Mouse (Mus musculus) heart, adult 9 months (tissue): Measurements from ENCODE around the gene Clca3a1.
A peak's percentile ranks its signal among the peaks of the same experiment; 100 is the strongest.

Experiments
- DNase-seq, 2 experiments: peaks; one replicate each; pipeline ENCODE4 v3.0.0; 2022; ENCODE audit warnings: low spot score in 2 of 2

The Clca3a1 gene

DNA sequence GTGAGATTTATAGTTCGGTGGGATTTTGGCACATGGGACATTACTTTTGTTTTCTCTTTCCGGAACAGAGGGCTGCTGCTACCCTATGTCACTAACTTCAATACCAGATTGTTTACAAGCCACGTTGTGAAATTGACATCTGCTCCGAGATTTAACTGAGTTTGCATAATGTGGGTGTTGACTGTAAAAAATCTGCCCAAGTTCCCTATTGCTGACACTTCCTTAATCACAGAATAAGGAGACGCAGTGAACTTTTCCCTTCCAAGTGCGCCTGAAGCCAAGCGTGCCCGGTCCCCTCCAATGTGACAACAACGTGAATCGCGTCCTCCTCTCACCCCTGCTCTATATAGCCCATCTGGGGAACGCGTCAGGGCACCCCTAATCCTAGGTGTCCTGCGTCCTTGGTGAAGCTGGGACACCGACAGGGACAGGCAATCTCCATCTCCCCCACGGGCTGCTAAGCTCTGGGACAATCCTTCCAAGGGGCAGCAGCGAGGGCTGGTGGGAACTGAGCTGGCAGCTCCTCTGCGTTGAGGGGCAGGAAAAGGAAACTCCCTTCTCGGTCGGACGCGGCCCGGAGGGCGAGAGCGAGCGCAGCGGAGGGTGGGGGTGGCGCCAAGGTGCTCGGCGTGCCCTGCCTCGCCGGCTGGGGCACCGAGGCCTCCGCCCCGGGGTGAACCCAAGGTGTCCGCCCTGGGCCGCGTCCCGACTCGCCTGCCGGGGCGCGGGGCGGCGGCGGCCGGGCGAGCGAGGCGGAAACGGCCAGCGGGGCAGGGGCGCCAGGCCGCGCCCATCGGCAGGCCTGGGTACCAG, 41.5 kb downstream of the Clca3a1 start:
- DNase-seq, result peak; percentile 67 to 74

DNA sequence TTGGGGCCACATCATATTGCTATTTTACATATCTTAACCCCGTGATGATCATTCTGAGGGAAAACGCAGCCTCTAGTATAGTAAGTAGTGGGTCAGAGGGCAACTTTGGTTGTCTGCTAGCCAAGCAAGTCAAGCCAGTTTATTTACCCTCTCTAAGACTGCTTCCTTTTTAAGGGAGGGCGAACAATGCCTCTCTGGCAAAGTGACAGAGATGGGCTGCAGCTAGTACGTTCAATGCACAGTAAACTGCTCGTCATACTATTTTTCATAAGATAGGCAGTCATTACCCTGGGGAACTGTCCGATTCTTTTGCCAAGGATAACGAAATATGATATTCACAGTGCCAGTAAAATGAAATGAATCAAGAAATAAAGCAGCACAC, 42.1 kb downstream of the Clca3a1 start:
- peak; percentile 58 to 63 for DNase-seq

DNA sequence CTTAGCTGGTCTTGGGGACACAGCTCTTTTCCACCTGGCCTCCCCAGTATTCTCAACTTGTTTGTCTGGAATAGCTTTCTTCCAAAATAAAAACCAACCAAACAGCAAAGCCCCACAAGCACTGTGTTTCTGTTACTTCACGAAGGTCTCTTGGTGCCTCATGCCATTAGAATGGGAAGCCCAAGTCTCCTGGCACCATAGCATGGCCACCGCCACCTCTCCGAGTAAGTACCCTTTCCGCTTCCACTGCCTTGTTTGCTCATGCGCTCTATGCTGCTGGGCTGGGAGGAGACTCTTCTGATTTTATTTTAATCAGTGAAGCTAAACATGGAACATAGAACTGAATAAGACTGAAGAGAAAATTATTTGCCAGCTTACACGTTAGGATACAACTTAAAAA, 42.9 kb downstream of the Clca3a1 start:
- no peak for DNase-seq

DNA sequence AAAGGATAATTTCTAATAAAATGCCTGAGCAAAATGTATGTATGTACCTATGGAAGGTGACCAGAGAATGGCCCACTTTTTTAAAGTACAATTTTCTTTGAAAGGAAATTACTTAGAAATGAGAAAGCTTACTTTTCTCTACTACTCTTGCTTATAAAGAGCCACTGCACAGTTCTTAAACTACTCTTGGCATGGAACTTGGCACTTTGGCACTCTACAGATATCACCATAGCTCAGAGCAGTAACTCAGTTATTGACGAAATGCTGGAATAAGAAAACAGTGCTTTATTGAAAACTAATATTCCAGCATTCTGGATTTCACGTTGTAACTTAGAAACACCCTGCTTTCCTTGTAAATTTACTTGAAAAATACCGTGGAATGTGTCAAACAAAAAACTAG, 43.7 kb downstream of the Clca3a1 start:
- DNase-seq, result no peak

DNA sequence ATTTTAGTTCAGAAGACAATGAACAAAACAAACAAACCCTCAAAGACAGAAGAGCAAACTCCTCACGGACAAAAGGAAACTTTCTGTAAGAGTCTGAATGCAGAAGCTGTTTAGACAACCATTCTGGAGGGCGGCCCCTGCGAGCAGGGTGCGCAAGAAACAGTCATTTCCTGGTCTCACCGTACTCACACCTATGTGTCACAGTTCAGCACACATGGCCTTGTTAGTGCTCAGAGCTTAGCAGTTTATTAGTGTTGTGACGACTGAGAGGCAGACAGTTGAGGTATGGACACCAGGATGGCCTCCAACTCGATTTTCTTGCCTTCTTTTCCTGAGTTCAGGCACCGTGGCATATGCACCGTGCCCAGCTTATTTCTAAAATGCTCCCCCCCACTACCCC, 44.9 kb downstream of the Clca3a1 start:
- no peak for DNase-seq

DNA sequence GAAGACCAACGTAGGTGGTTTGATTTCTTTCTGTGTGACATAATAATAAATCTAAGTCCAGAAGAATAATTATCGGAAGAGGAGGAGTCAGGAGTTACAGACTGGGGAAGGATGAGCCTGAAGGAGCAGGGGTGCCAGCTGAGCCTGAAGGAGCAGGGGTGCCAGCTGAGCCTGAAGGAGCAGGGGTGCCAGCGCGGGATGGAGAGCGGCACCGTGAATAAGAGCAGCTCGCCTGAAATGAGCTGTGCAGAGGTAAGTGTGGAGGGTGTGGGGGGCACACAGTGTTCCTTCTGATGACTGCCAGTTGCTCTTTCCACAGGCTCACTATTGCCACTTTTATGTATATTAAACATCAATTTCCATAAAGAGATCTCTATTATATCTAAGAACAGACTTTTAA, 45.7 kb downstream of the Clca3a1 start:
- no peak for DNase-seq

DNA sequence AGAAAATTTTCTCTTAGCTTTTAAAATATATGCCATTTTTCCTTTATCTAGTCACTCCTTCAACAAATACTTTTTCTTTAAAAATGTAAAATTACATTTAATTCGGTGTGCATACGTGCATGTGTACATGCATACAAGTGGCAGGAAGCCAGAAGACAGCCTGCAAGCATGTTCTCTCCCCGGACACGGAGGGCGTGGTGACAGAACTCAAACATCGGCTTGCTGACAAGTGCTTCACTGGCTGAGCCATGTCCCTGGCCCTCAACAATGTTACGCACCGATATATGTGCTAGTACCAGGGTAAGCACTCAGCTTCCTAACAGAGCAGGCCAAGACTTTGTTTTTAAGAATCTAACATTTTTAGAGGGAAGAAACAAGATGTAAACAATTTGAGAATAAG, 46.2 kb downstream of the Clca3a1 start:
- DNase-seq, result peak in 1 of 2 experiments; percentile 37

DNA sequence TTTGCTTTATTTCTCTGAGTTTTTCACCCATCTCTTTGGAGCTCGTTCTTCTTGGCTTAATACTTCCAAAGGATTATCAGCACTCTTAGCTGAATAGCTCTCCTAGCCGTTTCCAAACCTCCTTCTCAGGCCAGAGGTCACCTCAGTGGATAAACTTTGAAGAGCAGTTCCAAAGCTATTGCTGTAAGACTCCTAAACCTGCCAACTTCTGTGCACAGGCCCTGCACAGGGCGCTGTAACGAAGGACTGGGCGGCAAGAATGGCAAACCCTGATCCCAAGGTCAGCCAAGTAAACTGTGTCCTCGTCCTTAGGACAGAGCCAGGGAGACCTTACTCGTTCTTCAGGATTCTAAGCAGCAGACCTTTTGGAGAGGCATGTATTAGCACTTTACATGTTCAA, 46.7 kb downstream of the Clca3a1 start:
- peak; percentile 46 to 63 for DNase-seq

DNA sequence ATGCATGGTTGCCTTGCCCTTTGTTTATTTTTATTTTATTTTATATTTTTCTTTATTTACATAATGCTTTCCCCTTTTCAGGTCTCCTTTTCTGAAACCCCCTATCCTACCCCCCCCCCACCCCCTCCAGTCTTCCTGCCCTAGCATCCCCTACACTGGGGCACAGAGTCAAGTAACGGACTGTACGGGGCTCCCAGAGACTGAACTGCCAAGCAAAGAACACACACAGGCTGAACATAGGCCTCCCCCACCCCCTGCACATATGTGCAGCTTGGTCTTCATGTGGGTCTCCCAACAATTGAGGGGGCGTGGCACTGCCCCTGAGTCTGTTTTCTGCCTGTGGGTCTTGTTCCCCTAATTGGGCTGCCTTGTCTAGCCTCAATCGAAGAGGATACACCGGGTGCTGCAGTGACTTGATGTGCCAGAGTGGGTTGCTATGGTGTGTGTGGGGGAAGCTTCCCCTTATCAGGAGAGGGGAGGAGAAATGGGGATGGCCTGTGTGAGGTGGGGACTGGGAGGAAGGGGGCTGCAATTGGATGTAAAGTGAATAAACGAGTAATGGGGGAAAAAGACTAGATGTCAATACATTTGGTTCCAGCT, 49.1 kb downstream of the Clca3a1 start:
- no peak for DNase-seq

DNA sequence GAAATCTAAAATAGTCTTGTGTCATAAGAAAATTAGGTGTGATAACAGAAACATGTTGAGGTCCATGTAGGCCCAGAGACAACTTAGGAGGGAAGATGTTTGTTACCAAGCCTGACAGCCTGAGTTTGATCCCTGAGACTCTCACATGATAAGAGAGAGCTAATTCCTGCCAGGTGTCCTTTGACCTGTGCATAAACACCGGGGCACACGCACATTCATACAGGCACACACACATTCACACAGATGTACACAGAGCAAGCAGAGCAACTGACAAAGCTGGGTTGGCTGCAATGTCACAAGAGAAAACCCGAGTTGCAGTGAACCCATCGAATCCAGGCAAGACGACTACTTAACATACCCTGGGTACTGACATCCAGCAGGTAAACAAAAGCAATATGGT, 52.2 kb downstream of the Clca3a1 start:
- DNase-seq, result no peak

DNA sequence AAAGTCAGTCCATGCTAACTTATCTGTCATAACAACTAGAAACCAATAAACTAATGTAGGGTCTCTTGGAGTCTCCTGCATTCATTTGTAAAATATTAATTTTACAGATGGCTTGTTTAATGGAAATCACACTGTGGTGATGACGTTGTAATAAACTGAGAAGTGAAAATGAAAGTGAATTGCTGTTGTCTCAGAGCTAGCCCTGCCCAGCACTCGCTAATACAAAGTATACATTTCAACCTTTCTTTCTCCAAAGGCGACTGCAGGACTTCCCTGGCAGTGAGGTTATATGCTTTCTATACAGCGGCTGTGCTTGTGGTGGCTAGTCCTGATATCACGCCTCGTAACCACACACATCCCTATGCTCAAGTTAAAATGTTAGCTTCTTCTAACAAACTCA, 56.8 kb downstream of the Clca3a1 start:
- no peak for DNase-seq

DNA sequence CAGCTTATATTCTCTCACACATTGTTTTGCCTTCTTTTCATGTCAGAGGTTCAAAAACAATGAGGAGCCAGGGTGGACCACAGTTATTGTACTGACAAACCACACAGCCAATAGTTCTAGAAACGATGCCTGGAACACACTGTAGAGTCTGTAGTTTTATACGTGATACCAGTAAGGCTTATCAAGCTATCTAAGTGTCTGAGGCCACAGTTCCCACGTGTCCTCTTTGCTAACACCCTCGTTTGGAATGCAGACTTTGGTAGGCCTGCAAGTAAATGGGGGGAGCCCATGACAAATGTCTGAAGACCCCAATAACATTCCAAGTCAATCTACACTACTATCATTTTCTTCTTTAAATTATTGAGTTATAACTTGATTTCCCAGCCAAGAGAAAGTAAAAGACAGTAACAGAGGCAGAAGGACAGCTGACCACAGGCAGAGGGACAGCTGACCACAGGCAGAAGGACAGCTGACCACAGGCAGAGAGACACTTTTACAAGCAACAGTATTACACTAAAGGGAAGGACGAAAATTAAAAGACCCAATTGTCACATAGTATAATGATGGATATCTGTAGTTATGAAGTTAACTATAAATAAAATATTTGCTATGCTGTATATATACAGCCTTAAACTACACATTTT, 61.9 kb downstream of the Clca3a1 start:
- DNase-seq, result no peak

DNA sequence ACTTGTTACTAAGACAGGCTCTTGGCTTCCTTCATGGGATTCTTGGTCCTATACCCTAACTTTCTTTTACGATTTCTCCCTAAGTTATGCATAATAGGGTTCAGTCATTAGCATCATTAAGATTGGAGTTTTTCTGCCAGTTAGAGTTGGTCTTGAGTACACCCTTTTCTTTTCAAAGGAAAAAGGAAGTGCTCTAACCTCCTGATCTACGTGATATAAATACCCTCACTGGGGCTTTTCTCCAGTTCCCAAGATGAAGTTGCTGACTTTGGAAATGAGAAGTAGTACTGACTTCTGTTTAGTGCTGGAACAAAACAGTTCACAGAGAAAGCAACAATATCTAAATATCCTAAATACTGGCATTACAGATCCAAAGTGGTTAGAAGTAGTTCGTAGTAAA, 62.8 kb downstream of the Clca3a1 start:
- no peak for DNase-seq

DNA sequence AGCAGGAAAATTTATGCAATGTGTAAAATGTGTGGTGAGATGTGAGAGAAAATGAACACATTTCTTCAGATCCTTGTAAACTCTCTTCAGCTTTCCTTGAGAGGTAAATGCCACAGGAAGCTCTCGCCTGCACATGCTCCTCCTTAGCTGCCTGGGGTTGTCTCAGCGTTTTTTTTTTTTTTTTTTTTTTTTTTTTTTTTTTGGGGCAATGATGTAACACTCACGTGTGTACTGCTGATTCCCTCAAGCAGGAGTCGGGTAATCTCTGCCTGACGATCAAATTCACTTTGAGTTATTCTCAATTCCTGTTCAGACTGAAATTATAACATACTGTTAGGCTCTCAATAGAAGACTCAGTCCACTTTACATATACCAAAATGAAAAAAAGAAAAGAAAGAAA, 63.6 kb downstream of the Clca3a1 start:
- DNase-seq, result no peak

DNA sequence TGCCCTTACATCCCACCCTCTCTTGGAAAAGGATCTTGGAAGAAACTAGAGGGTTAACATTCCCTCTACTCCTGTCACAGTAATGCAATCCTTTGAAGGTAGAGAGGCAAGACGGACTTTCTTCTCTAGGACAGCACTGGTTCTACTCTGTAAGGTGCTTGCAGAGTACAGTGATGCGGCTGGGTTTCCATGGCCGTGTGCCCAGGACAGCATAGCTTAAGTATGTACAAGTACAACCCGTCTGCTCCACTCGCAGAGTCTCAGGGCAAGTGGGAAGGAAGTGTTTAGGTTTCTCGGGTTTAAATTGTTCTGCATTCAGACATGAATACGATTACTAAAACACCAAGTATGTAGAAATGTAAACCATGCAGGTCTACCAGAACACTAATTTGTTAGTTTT, 65.8 kb downstream of the Clca3a1 start:
- DNase-seq, result no peak

DNA sequence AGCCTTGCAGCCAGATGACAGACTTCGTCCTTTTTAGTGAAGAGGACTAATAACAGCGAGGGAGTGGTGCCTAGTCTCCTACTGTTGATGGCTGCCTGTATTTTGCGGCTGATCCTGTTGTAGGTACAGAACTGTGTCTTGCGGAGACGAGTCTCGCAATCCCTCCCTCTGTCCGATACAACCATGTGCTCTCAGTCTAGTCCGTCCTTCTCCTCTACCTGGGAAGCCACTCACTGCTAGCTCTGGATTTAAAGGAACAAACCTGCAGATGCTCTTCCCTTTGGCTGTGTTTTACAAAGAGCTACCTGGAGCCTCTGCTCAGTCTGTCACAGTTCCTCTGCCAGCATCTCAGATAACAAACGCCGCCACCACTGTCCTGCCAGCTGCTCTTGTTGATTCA, 66.7 kb downstream of the Clca3a1 start:
- DNase-seq, result no peak

DNA sequence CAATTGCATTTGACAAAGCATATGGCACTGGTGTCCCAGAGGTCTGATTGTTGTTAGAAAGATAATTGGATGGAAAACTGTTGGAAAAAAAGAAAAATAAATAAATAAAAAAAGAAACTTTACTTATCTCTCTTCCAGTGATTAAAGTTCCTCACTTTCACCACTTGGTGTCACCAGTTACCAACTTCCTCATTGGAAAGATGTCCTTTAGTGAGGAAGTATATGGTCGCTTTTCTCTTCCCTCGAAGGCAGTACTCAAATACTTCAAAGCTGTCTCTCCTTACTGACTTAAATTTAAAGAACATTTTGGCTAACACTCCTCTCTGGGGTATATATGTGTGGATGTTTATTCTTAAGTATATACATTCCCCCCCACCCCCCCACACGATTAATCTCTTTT, 68.7 kb downstream of the Clca3a1 start:
- DNase-seq, result peak in 1 of 2 experiments; percentile 30

DNA sequence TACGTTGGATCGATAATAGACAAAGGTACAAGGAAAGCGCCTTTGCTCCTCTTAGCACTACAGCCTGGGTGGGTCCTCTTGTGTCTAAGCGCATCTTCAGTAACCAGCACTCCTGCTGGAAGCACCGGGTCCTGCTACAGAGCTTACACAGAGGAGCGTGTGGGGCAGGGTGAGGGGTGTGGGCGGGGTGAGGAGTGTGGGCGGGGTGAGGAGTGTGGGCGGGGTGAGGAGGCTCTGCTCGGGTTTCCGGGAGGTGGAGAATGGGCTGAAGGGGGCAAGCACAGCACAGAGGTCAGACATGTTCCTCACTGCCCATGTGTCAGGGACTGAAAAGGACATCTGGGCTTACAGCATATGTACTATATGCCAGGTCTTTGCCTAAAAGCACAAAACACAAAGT, 71.5 kb downstream of the Clca3a1 start:
- DNase-seq, result no peak

DNA sequence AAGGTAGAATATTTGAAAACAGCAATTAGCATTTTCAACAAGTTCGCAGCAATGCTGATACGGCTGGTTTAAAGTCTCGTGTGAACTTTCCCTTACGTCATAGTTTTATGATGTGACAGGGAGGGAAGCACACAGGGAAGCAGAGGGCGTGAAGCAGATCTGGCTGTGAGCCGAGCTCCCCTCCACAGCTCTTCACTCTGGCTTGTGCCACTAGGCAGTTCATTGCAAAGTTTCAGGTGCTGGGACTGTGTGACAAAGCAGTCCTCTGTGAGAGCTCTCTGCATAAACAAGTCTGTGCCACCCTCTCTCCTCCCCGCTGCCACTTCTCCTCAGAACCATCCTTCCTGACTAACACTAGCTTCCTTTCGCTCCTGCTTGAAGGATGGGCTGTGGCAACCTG, 72.5 kb downstream of the Clca3a1 start:
- DNase-seq, result no peak

DNA sequence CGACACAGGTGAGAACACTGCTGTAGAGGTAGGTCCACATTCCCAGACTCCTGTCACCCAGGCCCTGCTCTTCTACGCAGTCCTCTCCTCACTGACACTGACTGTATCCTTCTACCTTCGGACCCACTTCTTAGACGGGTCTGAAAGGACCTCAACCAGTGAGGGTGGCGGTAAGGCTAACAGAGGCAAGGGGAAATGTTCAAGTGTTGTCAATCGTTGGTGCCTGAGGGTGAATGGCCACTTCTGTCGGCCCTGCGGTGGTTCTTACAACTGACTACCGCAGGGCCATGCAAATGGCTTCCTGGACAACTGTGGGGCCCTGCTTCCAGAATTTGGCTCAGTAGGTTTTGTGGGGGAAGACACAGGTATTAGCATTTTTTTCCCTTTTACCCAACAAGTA, 73.2 kb downstream of the Clca3a1 start:
- DNase-seq, result no peak

DNA sequence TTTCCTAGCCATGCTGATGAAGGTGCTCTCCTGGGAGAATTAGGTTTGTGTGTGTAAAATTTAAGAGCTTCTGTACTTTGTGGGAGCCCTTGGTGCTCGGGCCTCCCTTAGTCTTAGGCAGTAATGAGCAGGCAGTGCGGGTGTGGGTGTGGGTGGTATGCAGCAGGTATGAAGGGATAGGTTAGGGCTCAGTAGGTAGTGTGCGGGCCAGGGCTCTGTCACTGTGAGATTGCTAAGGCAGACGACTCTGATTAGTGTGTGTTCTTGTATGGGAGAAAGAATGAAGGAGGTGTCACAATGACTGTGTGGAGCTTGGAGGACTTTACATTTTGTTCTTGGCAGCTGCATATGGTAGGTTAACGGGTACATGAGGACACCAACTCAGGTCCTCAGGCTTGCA, 74.6 kb downstream of the Clca3a1 start:
- no peak for DNase-seq

DNA sequence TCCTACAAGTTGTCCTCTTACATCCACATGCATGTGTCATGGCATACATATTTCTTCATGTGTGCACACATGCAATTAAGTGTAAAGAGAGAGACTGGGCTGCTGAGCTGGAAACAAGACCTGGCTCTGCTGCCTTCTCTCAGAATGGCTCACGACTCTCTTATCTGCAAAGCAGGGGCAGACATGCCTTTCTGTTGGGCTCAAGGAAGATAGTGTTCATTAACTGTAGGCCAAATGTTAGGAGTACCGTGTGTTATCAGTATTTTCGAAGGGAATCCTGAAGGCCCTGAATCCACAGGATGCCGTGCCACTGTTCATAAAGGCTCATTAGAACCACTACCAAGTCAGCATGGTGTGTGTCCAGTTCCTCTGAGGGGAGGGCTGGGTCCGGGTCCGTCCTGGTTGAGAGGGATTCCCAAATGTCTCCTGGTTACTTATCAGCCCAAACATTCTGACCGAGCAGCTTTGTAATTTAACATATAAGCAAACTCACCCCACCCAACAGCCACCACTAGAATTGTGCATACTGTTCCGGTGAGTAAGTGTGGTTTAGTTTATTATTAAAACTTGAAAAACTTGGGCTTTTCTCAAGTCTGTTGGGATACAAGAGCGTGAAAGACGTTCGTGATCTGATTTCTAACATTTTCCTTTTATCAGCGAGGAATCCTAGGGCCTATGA, 77.5 kb downstream of the Clca3a1 start:
- no peak for DNase-seq

DNA sequence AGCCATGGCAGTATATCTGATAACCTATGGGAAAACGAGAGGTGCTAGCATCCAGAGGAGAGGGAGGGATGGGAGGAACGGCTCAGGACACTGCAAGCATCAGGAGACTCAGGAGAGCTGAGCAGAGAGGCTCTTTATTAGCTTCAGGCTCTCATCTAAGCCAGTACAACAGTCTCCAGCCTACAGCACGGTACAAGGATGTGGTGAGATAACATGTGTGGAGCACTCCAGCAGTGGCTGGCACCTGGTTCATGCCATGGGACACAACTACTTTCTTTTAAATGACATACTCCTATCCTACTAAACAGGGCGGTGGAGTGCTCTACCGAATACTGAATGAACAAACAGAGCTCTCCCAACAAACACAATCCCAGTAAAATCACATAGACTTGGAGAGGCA, 79.2 kb downstream of the Clca3a1 start:
- no peak for DNase-seq
